Mouse (Mus musculus) fat pad, adult 2 months (tissue): ENCODE measurements around the gene Frs2.

Source experiments
- DNase-seq: peaks from one replicate; pipeline ENCODE4 v3.0.0-alpha.2; 2011; ENCODE audit warnings: low read depth, low spot score; ENCODE audit errors: extremely low read depth

Gene Frs2

GRCm38 (mm10) chr10:117106686-117107085, 41.6 kb downstream of the Frs2 start:
- no peak for DNase-seq

- no peak for DNase-seq
Observed at GRCm38 (mm10) chr10:117106244-117106643, 42.1 kb downstream of the Frs2 start.

DNA sequence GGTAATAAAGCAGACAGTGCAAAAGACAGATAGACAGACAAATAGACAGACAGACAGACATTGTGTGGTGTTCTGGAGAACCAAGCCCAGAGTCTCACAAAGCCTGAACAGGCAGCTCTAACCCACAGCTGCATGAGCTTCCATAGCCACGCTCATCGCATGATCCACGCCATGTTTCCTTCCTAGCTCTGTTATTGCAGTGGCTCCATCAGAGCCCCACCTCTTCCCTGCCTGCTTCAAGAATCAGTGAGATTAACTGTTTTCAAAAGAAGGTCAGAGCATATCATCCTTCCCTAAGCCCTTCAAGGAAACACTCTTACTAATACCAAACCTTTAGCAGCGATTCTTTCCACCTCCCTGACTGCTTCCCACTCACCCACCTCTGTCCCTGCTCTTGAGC, 43.3 kb downstream of the Frs2 start:
- no peak for DNase-seq

DNA sequence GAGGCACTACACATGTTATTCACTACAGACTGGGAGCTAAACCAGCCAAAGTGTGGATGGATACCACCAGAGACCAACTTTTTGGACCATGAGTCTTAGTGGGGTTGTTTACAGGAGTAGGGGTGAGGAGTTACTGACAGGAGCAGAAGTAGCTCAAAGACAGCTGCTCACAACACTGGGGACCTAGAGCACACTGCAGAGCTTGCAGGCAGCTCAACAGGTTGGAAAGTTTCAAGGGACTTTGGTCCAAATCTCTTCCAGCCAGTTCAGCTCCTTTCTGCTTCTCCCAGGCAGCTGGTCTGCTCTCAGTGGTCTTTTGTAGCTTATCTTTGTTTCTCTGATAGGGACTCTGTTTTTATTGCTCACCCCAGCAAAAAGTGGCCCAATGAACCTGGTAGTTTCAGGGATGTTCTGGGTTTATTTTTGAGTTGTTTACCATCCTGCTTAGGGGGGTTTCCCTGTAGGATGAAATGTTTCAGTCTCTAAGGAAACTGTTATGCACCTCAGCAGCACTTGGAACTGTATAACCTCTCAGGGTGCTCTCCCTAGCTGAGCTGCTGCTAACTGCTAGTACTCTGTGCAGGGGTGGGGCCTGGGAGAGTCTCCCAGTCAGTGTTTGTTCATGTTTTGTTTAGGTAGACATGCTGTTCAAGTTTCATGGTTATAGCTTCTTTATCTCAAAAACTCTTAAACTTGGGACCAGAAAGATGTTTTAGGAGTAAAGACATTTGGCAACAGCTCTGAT, 44.3 kb downstream of the Frs2 start:
- DNase-seq = no peak

DNA sequence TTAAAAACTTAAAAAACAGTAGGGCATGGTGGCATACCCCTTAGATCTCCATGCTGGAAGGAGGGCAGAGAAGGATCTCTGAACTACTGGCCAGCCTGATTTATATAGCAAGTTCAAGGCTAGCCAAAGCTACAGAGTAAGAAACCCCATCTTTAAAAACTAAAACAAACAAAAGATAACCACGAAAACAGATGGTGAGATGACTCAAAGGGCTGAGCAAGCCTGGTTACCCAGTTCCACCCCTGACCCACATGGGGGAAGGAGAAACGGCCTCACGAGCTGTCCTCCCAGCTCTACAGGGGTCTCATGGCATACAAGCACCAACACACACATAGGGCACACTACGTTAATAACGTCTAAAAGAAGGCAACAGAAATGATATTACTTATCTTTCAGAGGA, 48.2 kb downstream of the Frs2 start:
- no peak for DNase-seq

GRCm38 (mm10) chr10:117097116-117097698, 51.1 kb downstream of the Frs2 start:
- no peak for DNase-seq

- no peak for DNase-seq
Observed at GRCm38 (mm10) chr10:117096096-117096495, 52.2 kb downstream of the Frs2 start.

DNA sequence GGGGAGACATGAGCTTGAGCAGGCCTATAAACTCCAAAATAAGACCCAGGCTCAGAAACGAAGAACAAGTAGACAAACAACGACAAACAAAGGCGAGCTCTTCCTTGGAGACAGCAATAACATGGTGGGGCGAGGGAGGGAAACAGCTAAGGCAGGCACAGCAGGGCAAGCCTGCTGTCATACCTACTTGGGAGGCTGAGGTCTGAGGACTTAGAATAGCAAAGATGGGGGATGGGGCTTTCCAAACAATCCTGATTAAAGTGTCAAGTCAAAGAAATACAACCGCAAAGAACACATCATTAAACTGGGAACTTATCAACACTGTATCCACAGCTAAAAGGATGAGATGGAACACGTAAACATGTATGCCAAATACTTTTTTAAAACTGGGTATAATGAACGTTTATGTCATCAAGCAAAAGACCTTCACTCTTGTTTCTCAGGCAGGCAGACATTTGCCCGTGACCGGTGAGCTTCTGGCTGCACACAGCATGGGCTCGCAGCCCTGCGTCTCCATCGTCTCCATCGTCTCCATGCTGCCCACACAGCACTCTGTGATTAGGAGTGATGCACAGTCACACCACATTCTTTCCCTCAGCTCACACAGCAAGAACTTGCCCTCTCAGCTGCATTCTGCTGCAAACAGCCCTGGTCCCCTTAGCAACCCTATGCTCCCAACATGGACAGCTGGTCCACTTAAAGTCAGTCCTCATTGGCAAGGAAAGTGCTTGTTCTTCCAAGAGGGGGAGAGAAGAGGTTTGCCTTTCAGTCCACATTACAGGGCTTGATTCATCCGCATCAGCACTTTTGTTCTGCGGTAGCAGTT, 53.6 kb downstream of the Frs2 start:
- no peak for DNase-seq

GRCm38 (mm10) chr10:117089628-117090027, 58.7 kb downstream of the Frs2 start:
- no peak for DNase-seq

DNA sequence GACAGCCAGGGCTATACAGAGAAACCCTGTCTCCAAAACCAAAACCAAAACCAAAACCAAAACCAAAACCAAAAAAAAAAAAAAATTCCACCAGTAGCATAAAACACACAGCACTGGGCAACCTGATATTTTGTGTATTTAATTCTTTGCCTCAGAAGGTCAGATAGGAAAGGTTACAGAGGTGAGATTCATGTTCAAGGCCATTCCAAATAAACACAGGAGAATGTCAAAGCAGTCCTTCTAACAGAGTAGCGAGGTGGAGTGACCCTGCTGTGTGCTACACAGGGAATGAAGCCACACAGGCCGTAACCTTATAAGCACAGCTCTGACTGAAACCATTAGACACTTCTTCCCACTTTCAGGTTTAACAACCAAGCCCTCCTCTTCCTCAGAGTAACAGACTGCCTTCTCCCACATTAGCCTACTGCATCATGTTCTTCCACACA, 66.4 kb downstream of the Frs2 start:
- no peak for DNase-seq

GRCm38 (mm10) chr10:117081326-117081725, 67.0 kb downstream of the Frs2 start:
- no peak for DNase-seq

DNA sequence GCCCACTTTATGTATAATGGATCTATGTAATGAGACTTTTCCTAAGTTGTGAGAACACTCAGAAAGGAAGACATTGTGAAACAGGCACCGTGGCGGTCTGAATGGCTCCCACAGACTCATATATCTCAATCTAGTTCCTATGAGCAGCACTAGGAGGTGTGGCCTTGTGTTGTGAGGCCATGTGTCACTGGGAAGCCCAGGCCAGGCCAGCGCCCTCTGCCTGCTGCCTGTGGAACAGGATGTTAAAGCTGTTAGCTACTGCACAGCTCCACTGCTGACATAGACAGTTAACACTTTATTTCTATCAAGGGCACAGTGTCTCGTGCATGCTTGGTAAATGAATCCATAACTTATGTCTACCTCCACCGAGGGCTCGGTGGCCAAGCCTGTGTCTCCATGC, 70.0 kb downstream of the Frs2 start:
- no peak for DNase-seq

GRCm38 (mm10) chr10:117073176-117073575, 75.2 kb downstream of the Frs2 start:
- DNase-seq = no peak

GRCm38 (mm10) chr10:117072191-117072888, 76.0 kb downstream of the Frs2 start:
- no peak for DNase-seq

- no peak for DNase-seq
Observed at GRCm38 (mm10) chr10:117069109-117069508, 79.2 kb downstream of the Frs2 start.

DNA sequence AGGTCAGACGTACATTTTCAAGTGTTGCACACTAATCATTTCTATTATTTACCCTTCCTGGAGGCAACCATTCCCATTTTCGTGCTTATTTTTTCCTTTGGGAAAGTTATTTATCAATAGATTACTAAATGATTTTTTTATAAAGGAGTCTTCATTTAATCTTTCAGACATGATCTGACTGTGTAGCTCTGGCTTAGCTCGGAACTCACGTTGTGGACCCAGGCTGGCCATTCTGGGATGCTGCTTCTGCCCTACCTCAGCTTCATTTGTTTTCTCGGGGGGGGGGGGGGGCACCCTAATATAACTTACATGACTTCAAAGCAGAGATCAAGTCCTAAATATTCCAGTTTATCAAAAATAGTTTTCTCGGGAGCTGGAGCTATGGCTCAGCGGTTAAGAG, 84.3 kb downstream of the Frs2 start:
- DNase-seq = no peak

DNA sequence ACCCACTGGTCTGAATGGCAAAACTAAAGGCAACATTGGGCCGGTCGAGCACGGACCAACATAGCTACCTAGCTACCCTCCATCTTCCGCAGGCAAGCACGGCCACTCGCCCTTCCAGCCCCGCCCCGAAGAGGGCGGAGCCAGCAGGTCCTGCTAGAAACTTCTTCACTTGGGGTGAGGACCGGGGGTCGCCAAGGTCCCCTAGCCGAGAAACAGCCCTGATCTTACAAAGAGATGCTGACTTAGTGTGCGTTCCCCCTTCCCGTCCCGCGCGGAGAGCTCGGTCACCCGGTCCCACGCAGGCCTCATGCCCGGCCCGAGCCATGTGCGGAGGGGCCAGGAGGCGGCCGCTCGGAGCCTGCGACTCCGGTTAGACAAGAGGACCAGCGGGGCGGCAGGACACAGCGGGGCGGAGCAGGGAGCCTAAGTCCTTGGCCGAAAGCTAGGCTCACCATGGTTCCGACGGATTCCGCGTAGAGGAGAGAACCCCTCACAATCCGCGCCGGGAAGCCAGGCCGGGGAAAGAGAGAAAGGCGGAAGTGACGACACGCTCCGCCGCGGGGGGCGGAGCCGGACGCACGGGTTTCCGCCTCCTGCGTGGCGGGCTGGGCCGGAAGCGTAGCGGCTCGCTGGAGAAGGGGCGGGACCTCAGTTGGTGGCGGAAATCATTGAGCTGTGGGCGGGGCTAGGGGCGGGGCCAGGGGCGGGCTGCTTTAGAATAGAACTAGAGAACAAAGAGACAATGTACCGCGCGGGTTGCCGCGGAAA, 84.9 kb downstream of the Frs2 start, which contains the start of gene Cct2:
Cct2 (minus strand) TSS at position 561 of the 768 bp plus-strand sequence.
- no peak for DNase-seq

DNA sequence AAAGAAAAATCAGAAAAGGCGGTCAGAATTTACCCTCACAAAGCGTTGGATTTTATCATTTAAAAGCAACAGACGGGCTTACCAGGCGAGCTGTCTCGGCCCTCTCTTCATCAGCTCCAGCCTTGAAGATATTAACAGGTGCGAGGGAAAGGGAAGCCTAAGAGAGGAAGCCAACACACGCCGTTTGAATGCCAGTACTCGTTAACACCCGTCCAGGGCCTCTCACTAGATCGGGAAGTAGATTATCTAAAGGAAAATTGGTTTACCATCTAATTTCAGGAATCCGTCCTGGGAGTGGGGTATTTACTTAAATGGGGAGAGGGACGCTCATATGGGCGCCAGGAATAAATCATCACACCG, 85.5 kb downstream of the Frs2 start:
- DNase-seq = no peak

GRCm38 (mm10) chr10:117055668-117056067, 92.7 kb downstream of the Frs2 start:
- no peak for DNase-seq

DNA sequence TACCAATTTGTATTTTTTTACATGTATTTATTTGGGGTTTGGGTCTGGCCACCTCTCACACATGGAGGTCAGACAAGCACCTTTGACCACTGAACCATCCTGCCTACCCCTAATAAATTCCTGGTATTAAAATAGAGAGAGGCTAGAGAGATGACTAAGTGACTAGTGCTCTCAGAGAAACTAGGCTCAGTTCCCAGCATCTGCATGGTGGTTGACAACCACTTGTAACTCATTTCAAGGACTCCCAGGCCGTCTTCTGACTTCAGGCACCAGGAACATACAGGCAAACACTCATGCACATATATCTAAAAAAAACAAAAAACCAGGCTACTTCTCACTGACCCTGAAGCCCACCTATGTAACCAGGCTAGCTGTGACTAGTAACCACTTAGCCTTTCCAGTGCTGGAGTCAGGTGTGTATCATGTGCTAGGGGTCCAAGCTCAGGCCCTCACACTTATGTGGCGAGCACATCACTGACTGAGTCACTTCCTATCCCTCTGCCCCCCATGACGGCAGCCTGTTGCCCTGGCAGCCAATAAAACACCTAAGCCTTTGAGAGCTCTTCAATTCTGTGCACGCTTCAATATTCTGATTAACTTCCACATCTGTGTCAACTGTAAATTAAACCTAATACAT, 98.3 kb downstream of the Frs2 start:
- DNase-seq = no peak
